Mouse (Mus musculus) layer of hippocampus, adult 2 months (tissue): ENCODE measurements around the gene Trove2. TPM values are rescaled to one million over a fixed set of nuclear protein-coding genes. Genes with fewer than 3 reads are reported as not detected.
A peak's percentile ranks its signal among the peaks of the same experiment; 100 is the strongest.
"Not testable (repeated sequence)": the region's sequence is repeated elsewhere in the genome, so short reads cannot be mapped to it uniquely, and the experiment has no call there.

Experiments used
- DNase-seq, 2 experiments: peaks; one replicate each; pipeline ENCODE4 v3.0.0; 2022; ENCODE audit warnings: low spot score in 2 of 2
- H3K27ac ChIP-seq: fragments of 200-600 bp; 2 replicates; pipeline ENCODE4 v1.8.1; 2022
- H3K4me3 ChIP-seq: fragments of 200-600 bp; 2 replicates; pipeline ENCODE4 v1.8.1; 2022; ENCODE audit warnings: mild to moderate bottlenecking
- CTCF ChIP-seq: fragments of 200-600 bp; conservative IDR thresholded peaks from 2 replicates; pipeline ENCODE4 v1.8.1; 2022; ENCODE audit warnings: antibody characterized with exemption, mild to moderate bottlenecking, moderate library complexity
- total RNA-seq, 2 experiments: library from RNA; stranded (reverse); gene quantifications; 2 replicates each; pipeline ENCODE4 v1.2.3; 2021

Trove2 gene
- total RNA-seq, 2 experiments from 2014 or later, result 27.9 to 28.8 TPM

DNA sequence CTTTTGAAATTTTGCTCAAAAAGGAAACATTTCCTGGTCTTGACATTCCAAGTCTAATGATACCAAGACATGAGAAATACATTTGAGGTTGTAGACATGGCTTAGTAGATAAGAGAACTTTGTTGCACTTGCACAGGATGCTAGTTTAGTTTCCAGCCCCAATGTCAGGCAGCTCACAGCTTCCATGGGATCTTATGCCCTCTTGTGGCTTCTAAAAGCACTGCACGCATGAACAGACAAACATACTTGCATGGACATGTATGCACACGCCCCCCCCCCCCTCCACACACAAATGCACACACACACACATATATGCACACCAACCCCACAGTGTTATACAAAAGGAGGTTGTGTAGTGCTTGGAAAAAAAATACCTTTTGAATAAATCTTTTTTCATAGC lies 46.0 kb downstream of the Trove2 start:
- TF ChIP-seq CTCF, result peak; percentile 58
- DNase-seq, result no peak
- no peak overlapping the region for H3K4me3 ChIP-seq
- no peak overlapping the region for H3K27ac ChIP-seq

DNA sequence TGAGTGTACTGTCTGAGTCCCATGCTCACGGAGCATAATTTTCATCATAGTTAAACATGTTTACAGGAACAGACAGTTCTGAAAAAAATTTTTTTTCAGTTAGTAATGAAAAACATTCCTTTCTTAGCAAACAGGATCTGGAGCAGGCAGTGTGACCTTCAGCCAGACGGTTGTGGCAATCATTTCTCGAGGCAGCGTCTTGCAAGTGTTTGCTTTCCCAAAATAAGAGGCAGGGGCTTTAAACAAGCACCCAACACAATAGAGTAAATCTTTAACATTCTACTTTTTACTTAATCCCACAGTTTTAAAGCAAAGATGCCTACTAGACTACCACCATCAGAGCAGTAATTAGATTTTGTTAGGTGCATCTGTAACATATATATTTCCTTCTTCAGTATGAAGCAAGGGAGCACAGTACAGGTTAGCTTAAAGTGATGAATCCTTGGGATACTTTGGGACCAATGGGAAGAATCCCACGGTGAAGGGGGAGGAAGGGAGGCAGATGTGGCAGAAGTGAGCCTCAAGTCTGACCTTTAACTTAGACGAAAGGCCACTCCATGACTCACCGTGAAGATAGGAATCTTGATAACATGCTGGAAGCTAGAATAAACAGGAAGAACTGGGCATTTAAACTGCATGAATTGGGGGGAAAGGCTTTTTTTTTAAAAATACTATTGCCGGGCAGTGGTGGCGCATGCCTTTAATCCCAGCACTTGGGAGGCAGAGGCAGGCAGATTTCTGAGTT lies 49.0 kb downstream of the Trove2 start:
- H3K4me3 ChIP-seq, result no peak overlapping the region
- no peak for TF ChIP-seq CTCF
- H3K27ac ChIP-seq, result no peak overlapping the region
- DNase-seq, result no peak

DNA sequence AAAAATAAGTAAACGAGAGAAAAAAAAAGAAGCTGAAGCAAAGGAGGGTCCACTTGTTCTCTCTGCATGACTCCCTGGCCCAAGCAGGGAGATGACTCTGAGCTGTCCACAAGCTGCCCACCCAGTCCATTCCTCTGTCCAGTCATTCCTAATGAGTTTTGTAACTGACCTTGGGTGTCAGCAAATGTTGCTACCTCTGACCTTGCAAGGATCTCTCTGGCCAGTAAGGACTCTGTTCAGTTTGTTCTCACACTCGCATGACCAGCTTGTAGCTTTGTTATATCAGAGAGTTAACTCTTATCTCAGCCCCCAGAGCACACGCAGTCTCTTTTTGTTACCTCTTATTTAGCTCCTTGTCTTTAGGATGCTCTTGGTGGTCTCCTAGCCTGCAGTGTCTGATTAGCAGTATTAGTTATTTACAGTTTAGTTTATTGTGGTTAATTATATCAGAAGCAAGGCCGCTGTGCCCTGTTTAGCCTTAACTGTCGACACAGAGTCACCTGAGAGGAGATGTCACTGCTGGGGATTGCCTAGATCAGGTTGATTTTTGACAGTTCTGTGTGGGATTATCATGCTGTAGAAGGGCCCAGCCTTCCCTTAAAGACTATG lies 52.3 kb downstream of the Trove2 start:
- Histone ChIP-seq H3K4me3 (no peak overlapping the region), H3K27ac (no peak overlapping the region)
- no peak for DNase-seq
- no peak for TF ChIP-seq CTCF

DNA sequence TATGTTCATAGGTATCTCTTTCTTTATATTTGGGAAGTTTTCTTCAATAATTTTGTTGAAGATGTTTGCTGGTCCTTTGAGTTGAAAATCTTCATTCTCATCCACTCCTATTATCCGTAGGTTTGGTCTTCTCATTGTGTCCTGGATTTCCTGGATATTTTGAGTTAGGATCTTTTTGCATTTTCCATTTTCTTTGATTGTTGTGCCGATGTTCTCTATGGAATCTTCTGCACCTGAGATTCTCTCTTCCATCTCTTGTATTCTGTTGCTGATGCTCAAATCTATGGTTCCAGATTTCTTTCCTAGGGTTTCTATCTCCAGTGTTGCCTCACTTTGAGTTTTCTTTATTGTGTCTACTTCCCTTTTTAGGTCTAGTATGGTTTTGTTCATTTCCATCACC lies 60.8 kb downstream of the Trove2 start, which contains the start of gene Glrx2:
TSS of gene Glrx2 (plus strand) at position 301 of the 400 bp plus-strand sequence.
- not testable (repeated sequence) for DNase-seq, H3K4me3 ChIP-seq, H3K27ac ChIP-seq

DNA sequence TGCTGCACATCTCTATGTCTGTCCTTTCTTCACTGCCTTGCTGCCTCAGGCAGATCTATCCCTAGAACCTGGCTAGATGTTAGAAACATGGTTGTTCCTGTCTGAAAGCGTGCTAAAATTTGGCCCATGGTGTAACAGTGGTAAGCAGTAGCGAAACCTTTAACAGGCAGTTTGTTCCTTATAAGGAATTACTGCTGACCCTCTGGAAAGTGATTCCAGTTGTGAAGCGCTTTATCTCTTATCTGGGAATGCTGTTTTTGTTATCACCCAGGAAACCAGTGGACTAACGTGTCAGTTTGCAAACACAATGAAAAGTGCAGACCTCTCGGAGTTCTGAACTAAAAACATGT lies 66.3 kb downstream of the Trove2 start:
- TF ChIP-seq CTCF, result no peak
- Histone ChIP-seq H3K4me3 (no peak overlapping the region), H3K27ac (no peak overlapping the region)
- DNase-seq, result no peak

DNA sequence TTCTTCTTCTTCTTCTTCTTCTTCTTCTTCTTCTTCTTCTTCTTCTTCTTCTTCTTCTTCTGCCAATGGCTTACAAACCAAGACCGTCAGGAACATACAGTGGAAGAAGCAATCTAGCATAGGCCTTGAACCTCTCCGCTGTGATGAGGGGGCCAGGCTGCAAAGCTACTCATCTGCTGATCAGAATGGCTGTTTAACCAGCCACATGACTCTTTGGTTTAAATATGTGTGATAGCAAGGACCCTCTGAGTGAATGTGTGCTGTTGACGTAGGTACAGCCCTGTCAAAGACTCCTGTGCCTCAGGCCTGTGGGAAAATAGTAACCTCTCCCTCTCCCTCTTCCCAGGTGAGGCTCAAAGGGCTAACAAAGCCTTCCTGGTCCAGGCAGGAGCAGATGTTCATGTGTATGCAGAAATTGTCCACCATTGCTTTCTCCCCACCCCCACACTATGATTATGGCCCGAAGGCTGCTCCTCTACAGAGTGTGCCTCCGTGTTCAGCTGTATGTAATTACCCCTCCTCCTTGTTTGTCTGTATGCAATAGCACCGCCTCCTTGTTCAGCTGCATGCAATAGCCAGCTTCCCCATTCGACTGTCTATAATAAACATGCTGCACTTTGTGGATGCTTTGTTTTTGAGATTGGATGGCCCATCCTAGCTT lies 66.8 kb downstream of the Trove2 start:
- TF ChIP-seq CTCF, result no peak
- DNase-seq, result no peak
- Histone ChIP-seq H3K27ac (no peak overlapping the region), H3K4me3 (no peak overlapping the region)

DNA sequence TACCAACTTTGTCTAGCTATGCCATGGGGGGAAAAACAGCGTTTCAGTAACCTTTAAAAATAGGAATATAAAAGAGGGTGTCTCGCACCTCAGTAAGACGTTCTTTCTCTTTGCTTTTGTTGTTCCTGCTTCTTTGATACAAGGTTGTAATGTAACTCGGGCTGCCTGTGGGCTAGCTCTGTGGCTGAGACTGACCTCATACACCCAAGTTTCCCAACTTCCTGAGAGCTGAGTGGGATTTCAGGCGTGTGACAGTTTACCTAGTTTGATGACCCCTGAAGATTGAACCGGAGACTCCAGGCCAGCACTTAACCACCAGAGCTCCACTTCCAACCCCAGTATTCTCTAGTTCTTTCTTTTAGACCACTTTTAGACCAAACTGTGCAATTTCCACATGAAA lies 68.5 kb downstream of the Trove2 start:
- Histone ChIP-seq H3K27ac (no peak overlapping the region), H3K4me3 (no peak overlapping the region)
- TF ChIP-seq CTCF, result no peak
- DNase-seq, result no peak

DNA sequence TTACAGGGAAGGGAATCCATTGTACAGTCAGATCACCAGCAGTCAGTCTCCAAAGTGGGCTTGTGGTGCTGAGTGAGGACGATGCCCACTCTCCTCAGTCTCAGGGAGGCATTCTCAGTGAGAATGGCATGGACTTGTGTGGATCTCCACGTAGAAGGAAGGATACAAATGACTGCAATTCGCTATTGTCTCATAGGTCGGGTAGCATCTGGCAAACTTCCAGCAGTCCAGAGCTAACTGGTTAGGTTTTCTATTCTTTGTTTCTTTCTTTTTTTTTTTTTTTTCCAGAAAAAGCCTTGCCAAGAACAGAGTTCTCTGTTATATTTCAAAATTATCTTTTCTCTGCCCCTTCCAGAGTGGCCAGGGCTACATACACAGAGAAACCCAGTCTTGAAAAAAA lies 69.9 kb downstream of the Trove2 start:
- H3K4me3 ChIP-seq, result no peak overlapping the region

DNA sequence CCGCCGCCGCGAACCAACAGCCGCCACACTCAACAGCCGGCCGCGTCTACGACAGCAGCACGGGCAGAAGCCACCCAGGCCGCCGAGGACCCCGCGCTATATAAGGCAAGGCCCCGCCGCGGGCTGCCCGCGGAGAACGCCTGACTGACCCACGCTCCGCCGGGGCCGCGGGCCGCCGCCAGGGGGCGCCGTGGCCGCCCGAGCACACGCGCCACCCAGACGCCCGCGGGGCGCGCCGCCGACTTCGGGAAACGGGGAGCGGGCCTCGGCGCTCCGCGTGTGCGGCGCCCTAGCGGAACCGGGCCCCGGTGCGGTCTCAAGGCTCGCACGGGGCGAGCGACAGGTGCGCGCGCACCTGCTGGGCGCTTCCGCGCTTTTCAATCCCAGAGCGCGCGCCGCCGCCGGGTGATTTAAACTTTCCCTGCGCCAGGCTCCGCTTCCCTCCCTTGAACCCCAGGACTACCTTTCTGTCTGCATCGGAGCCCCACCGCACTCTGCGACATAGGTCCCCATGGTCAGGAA lies 74.1 kb downstream of the Trove2 start, which contains the start of gene Cdc73:
TSS of gene Cdc73 (minus strand) at position 153 of the 522 bp plus-strand sequence.
- TF ChIP-seq CTCF, result peak; percentile 71
- peak; percentile 86 to 92 for DNase-seq
- Histone ChIP-seq H3K27ac (peak within 1 kb of the TSS; percentile 91), H3K4me3 (peak within 1 kb of the TSS; percentile 96)

More for the DNA sequence above, 69.9 kb downstream of the Trove2 start:
- H3K27ac ChIP-seq, result no peak overlapping the region
- no peak for DNase-seq
- TF ChIP-seq CTCF, result no peak

DNA sequence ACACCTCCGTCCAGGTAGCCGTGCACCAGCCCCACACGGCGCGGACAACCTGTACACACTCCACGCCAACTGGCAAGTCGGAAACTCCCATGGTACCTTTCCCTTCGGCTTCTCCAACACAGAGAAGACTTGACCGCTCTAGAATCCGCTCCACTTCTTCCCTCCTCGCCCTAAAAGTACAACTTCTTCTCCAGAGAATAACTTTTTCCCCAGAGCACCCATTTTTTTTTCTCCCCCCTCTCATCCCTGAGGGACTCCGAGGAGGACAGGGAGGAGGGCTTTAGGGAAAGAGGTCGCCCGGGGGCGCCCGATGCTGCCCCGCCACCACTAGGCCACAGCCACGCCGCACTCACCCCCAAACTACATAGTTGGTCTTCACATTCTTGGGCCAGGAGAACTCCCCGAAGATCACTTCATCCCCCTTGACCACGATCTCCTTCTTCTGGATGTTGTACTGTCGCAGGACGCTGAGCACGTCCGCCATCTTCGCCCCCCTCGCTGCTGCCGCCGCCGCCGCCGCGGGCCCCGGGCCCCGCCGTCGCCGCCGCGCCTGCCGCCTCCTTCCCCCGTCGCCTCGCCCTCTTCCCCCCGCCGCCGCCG lies 74.6 kb downstream of the Trove2 start:
- no peak for TF ChIP-seq CTCF
- H3K4me3 ChIP-seq, result peak overlapping the region; percentile 96
- peak; percentile 11 to 13 for DNase-seq
- peak overlapping the region; percentile 91 for H3K27ac ChIP-seq

DNA sequence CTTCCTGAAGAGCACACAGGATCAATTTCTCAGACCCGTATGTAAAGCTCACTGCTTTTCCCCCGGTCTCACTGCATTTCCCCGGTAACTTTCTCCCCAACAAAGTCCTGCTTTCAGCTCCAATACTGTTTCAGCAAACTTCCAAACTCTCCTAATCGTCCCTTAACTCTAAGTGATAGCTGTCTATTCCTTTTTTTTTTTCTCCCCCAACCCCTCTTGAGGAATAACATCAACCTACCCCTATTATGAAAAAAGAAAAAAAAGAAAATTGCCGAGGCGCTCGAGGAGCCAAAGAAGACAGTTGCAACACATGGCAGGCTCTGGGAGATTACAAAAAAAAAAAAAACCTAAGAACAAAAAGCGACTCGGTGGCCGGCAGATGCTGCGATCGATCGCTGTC lies 75.1 kb downstream of the Trove2 start:
- H3K27ac ChIP-seq, result peak overlapping the region; percentile 91
- no peak for TF ChIP-seq CTCF
- DNase-seq, result no peak
- peak overlapping the region; percentile 96 for H3K4me3 ChIP-seq

Other genes starting within 250 kb of the Trove2 start
- 10 to 100 TPM; 19.2 to 21.5 TPM for gene B3galt2, start 136.4 kb downstream of the Trove2 start, total RNA-seq
- 10 to 100 TPM; 74.4 to 75.1 TPM for gene Cdc73, start 74.2 kb downstream of the Trove2 start, total RNA-seq
- gene Glrx2, start 60.7 kb downstream of the Trove2 start, total RNA-seq, result 100 to 1,000 TPM; 107 to 122 TPM
- 10 to 100 TPM; 35.2 to 38.3 TPM for gene Uchl5, start 204 bp upstream of the Trove2 start, total RNA-seq
- 10 to 100 TPM; 32.2 to 39.6 TPM for gene Rgs2, start 227.1 kb upstream of the Trove2 start, total RNA-seq